Mouse (Mus musculus): ENCODE measurements around the gene Bmpr2.

The Bmpr2 gene

GRCm38 (mm10) chr1:59795336-59795735, 32.1 kb downstream of the Bmpr2 start:
- peak in 1 of 2 experiments; percentile 35 for DNase-seq (ENCODE audit: low spot score in 2 of 2)

GRCm38 (mm10) chr1:59797865-59798264, 34.7 kb downstream of the Bmpr2 start:
- no peak for DNase-seq (ENCODE audit: low spot score in 2 of 2)

- DNase-seq (ENCODE audit: low spot score in 2 of 2): no peak
These were observed 41.2 kb downstream of the Bmpr2 start for GRCm38 (mm10) chr1:59804363-59804762.

GRCm38 (mm10) chr1:59809921-59810320, 46.7 kb downstream of the Bmpr2 start:
- no peak for DNase-seq (ENCODE audit: low spot score in 2 of 2)

GRCm38 (mm10) chr1:59812782-59813181, 49.6 kb downstream of the Bmpr2 start:
- no peak for DNase-seq (ENCODE audit: low spot score in 2 of 2)

GRCm38 (mm10) chr1:59825421-59825820, 62.2 kb downstream of the Bmpr2 start:
- DNase-seq (ENCODE audit: low spot score in 2 of 2): no peak

- peak; percentile 39 to 60 for DNase-seq (ENCODE audit: low spot score in 2 of 2)
These were observed 63.4 kb downstream of the Bmpr2 start for GRCm38 (mm10) chr1:59826583-59826982.

- no peak for DNase-seq (ENCODE audit: low spot score in 2 of 2)
These were observed 66.2 kb downstream of the Bmpr2 start for GRCm38 (mm10) chr1:59829410-59829809.

- no peak for DNase-seq (ENCODE audit: low spot score in 2 of 2)
These were observed 67.0 kb downstream of the Bmpr2 start for GRCm38 (mm10) chr1:59830194-59830593.

GRCm38 (mm10) chr1:59833723-59834122, 70.5 kb downstream of the Bmpr2 start:
- peak; percentile 9 to 34 for DNase-seq (ENCODE audit: low spot score in 2 of 2)

GRCm38 (mm10) chr1:59848327-59848726, 85.1 kb downstream of the Bmpr2 start:
- DNase-seq (ENCODE audit: low spot score in 2 of 2): peak in 1 of 2 experiments; percentile 14

GRCm38 (mm10) chr1:59859046-59859445, 95.8 kb downstream of the Bmpr2 start:
- no peak for DNase-seq (ENCODE audit: low spot score in 2 of 2)

GRCm38 (mm10) chr1:59862144-59862543, 98.9 kb downstream of the Bmpr2 start:
- DNase-seq (ENCODE audit: low spot score in 2 of 2): no peak

GRCm38 (mm10) chr1:59868041-59868440, 104.8 kb downstream of the Bmpr2 start:
- no peak for DNase-seq (ENCODE audit: low spot score in 2 of 2)

- DNase-seq (ENCODE audit: low spot score in 2 of 2): no peak
These were observed 110.8 kb downstream of the Bmpr2 start for GRCm38 (mm10) chr1:59874023-59874422.

- DNase-seq (ENCODE audit: low spot score in 2 of 2): no peak
These were observed 114.9 kb downstream of the Bmpr2 start for GRCm38 (mm10) chr1:59878098-59878497.

GRCm38 (mm10) chr1:59883349-59884134, 120.3 kb downstream of the Bmpr2 start:
- DNase-seq (ENCODE audit: low spot score in 2 of 2): peak; percentile 75 to 76

- peak in 1 of 2 experiments; percentile 20 for DNase-seq (ENCODE audit: low spot score in 2 of 2)
These were observed 123.7 kb downstream of the Bmpr2 start for GRCm38 (mm10) chr1:59886899-59887298.

- no peak for DNase-seq (ENCODE audit: low spot score in 2 of 2)
These were observed 124.8 kb downstream of the Bmpr2 start for GRCm38 (mm10) chr1:59888018-59888417.

- no peak for DNase-seq (ENCODE audit: low spot score in 2 of 2)
These were observed 128.0 kb downstream of the Bmpr2 start for GRCm38 (mm10) chr1:59891185-59891584.

- no peak for DNase-seq (ENCODE audit: low spot score in 2 of 2)
These were observed 129.6 kb downstream of the Bmpr2 start for GRCm38 (mm10) chr1:59892777-59893176.

GRCm38 (mm10) chr1:59894025-59894424, 130.8 kb downstream of the Bmpr2 start:
- DNase-seq (ENCODE audit: low spot score in 2 of 2): no peak

GRCm38 (mm10) chr1:59895456-59895855, 132.3 kb downstream of the Bmpr2 start:
- peak in 1 of 2 experiments; percentile 24 for DNase-seq (ENCODE audit: low spot score in 2 of 2)
